ENCODE assay signal across 23 mouse cellular contexts in the genomic region with DNA sequence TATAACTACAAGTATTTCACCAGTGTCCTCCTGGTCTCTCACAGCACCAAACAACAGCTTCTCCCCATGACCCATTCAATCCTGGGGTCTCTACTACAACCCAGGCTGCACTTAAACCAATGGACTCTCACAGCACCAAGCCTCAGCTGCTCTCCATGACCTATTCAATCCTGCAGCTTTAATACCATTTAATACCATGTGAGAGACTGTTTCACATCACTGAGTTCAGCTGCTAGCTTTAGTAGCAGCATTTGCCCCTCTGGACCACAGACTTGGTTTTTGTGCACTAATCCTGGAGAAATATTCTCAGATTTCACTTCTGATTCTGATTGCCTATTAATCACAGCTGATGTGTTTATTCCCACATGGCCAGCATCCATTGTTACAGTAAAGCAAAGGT.
DNase-seq lines count a peak whose midpoint lies in the region; ATAC-seq lines count a peak whose summit lies in the region.
"Had no signal": no experiment of that assay in that cellular context is flagged by ENCODE, and none has a peak within 500 bp of the region (broad histone marks: within the 10 kb centered on the region; RNA-seq: fewer than 3 reads in every experiment).

No protein-coding gene starts in this region.

- no peak overlapping the region for H3K27ac ChIP-seq in embryonic facial prominence, embryonic 14.5 days (replicated peaks; ENCODE audit: low read depth, low read length)
- no peak overlapping the region for H3K27ac ChIP-seq in embryonic facial prominence, embryonic 10.5 days (replicated peaks)
- H3K27ac ChIP-seq in midbrain, embryonic 10.5 days (replicated peaks), result peak overlapping the region; percentile 57; the same call in 1 of the 2 replicates
- no peak overlapping the region for H3K27ac ChIP-seq in midbrain, embryonic 15.5 days
- H3K27ac ChIP-seq: embryonic facial prominence, embryonic 13.5 days; forebrain, embryonic 13.5 days; forebrain, embryonic 15.5 days had no signal

- H3K9ac ChIP-seq in embryonic facial prominence, embryonic 14.5 days (ENCODE audit: low read depth, low read length), result no peak overlapping the region
- no peak overlapping the region for H3K9ac ChIP-seq in midbrain, embryonic 15.5 days
- H3K9ac ChIP-seq: embryonic facial prominence, embryonic 13.5 days; forebrain, embryonic 13.5 days; forebrain, embryonic 15.5 days; forebrain, postnatal 0 days had no signal

- H3K4me3 ChIP-seq in embryonic facial prominence, embryonic 14.5 days (ENCODE audit: low read depth, low read length), result no peak overlapping the region
- no peak overlapping the region for H3K4me3 ChIP-seq in embryonic facial prominence, embryonic 10.5 days
- no peak overlapping the region for H3K4me3 ChIP-seq in midbrain, embryonic 10.5 days
- H3K4me3 ChIP-seq in midbrain, embryonic 15.5 days, result no peak overlapping the region
- H3K4me3 ChIP-seq: embryonic facial prominence, embryonic 13.5 days; forebrain, embryonic 13.5 days; forebrain, embryonic 15.5 days had no signal

- peak; percentile 65 for DNase-seq in embryonic facial prominence, embryonic 14.5 days (ENCODE audit: low spot score)
- DNase-seq in embryonic facial prominence, embryonic 10.5 days (ENCODE audit: low spot score), result no peak
- DNase-seq in midbrain, embryonic 10.5 days (ENCODE audit: low spot score), result no peak
- no peak for DNase-seq in right cerebral cortex, postnatal 10 days (ENCODE audit: low spot score in 2 of 2)
- DNase-seq: adrenal gland, adult 8-10 months; adrenal gland, postnatal 14 days; adrenal gland, postnatal 36 days; B cell, adult 2 months; cerebellum, adult 11-12 months; cerebellum, adult 2 months; cerebellum, adult 9-10 months; cerebellum, postnatal 10 days; cerebellum, postnatal 25 days; forebrain, postnatal 0 days had no signal

- H3K9me3 ChIP-seq in embryonic facial prominence, embryonic 14.5 days (ENCODE audit: control insufficient read depth, low read length), result no peaks in the 10 kb centered on the region
- H3K9me3 ChIP-seq in embryonic facial prominence, embryonic 10.5 days, result no peaks in the 10 kb centered on the region
- H3K9me3 ChIP-seq in midbrain, embryonic 10.5 days (replicated peaks), result no peaks in the 10 kb centered on the region; the same call in 1 of the 2 replicates
- H3K9me3 ChIP-seq in midbrain, embryonic 15.5 days, result no peaks in the 10 kb centered on the region
- H3K9me3 ChIP-seq: embryonic facial prominence, embryonic 13.5 days; forebrain, embryonic 13.5 days; forebrain, embryonic 15.5 days; G1E had no signal

- H3K4me1 ChIP-seq in embryonic facial prominence, embryonic 14.5 days (ENCODE audit: control insufficient read depth, insufficient read depth, low read length), result no peaks in the 10 kb centered on the region
- H3K4me1 ChIP-seq in embryonic facial prominence, embryonic 10.5 days, result 0 out of 2 replicates have a peak, but pooled peaks cover 2% of the 10 kb centered on the region
- H3K4me1 ChIP-seq in midbrain, embryonic 10.5 days, result peaks cover 10% of the 10 kb centered on the region
- H3K4me1 ChIP-seq in midbrain, embryonic 15.5 days, result no peaks in the 10 kb centered on the region
- H3K4me1 ChIP-seq: forebrain, embryonic 13.5 days; forebrain, embryonic 15.5 days had no signal

- H3K36me3 ChIP-seq in embryonic facial prominence, embryonic 14.5 days (ENCODE audit: control insufficient read depth, insufficient read depth, low read length), result no peaks in the 10 kb centered on the region
- H3K36me3 ChIP-seq in embryonic facial prominence, embryonic 10.5 days (replicated peaks), result no peaks in the 10 kb centered on the region
- no peaks in the 10 kb centered on the region for H3K36me3 ChIP-seq in midbrain, embryonic 10.5 days
- H3K36me3 ChIP-seq in midbrain, embryonic 15.5 days (replicated peaks), result no peaks in the 10 kb centered on the region
- H3K36me3 ChIP-seq: embryonic facial prominence, embryonic 13.5 days; forebrain, embryonic 15.5 days; G1E had no signal

- no peaks in the 10 kb centered on the region for H3K27me3 ChIP-seq in embryonic facial prominence, embryonic 14.5 days (replicated peaks; ENCODE audit: control insufficient read depth, insufficient read depth, low read length)
- H3K27me3 ChIP-seq in embryonic facial prominence, embryonic 10.5 days (replicated peaks; ENCODE audit: low read depth, poor library complexity, severe bottlenecking), result no peaks in the 10 kb centered on the region
- no peaks in the 10 kb centered on the region for H3K27me3 ChIP-seq in midbrain, embryonic 10.5 days (ENCODE audit: low read depth, poor library complexity, severe bottlenecking)
- H3K27me3 ChIP-seq in midbrain, embryonic 15.5 days (replicated peaks), result no peaks in the 10 kb centered on the region
- H3K27me3 ChIP-seq: CH12.LX; embryonic facial prominence, embryonic 13.5 days; forebrain, embryonic 13.5 days; forebrain, embryonic 15.5 days; Patski had no signal

- no peak overlapping the region for H3K4me2 ChIP-seq in embryonic facial prominence, embryonic 14.5 days (ENCODE audit: low read depth, low read length)
- H3K4me2 ChIP-seq in midbrain, embryonic 15.5 days, result no peak overlapping the region
- H3K4me2 ChIP-seq: embryonic facial prominence, embryonic 13.5 days; forebrain, embryonic 13.5 days; forebrain, embryonic 15.5 days had no signal

- ATAC-seq in embryonic facial prominence, embryonic 14.5 days (ENCODE audit: low read depth), result no peak; the same call in 1 of the 2 replicates
- ATAC-seq in midbrain, embryonic 15.5 days (replicated peaks), result no peak
- ATAC-seq: activated CD4-positive, CD25-positive, alpha-beta regulatory T cell, adult 4 months; CD4-positive, CD25-positive, alpha-beta regulatory T cell, adult 4 months; forebrain, embryonic 13.5 days; forebrain, embryonic 15.5 days; forebrain, postnatal 0 days; Patski had no signal
